ENCODE assay signal across 35 mouse cellular contexts in the genomic region with DNA sequence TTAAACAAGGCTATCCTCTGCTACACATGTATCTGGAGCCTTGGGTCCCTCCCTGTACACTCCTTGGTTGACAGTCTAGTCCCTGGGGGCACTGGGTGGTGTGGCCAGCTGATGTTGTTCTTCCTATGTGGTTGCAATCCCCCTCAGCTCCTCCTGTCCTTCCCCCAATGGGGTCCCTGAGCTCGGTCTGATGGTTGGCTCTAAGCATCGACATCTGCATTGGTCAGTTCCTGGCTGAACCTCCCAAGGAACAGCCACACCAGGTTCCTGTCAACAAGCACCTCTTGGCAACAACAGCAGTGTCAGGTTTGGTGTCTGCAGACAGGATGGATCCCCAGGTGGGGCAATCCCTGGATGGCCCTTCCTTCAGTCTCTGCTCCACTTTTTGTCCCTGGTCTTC.
"Had no signal": no experiment of that assay in that cellular context is flagged by ENCODE, and none has a peak within 500 bp of the region (broad histone marks: within the 10 kb centered on the region; RNA-seq: fewer than 3 reads in every experiment).

No protein-coding gene starts in this region.

- ATAC-seq: hindbrain, postnatal 0 days; inflammation-experienced regulatory T-cells, adult 6 months; intestine, embryonic 15.5 days; intestine, embryonic 16.5 days; intestine, postnatal 0 days had no signal

- H3K9ac ChIP-seq: heart, embryonic 12.5 days; heart, embryonic 13.5 days; heart, embryonic 15.5 days; hindbrain, embryonic 12.5 days; hindbrain, embryonic 13.5 days; hindbrain, embryonic 14.5 days; hindbrain, embryonic 15.5 days; intestine, embryonic 15.5 days; kidney, embryonic 15.5 days had no signal

- H3K36me3 ChIP-seq: heart, embryonic 10.5 days; heart, embryonic 12.5 days; heart, embryonic 13.5 days; heart, embryonic 15.5 days; hindbrain, embryonic 10.5 days; hindbrain, embryonic 12.5 days; hindbrain, embryonic 13.5 days; hindbrain, embryonic 15.5 days; intestine, embryonic 15.5 days; kidney, embryonic 15.5 days had no signal

- H3K4me2 ChIP-seq: heart, embryonic 11.5 days; heart, embryonic 12.5 days; heart, embryonic 13.5 days; heart, embryonic 15.5 days; hindbrain, embryonic 12.5 days; hindbrain, embryonic 13.5 days; hindbrain, embryonic 14.5 days; hindbrain, embryonic 15.5 days; intestine, embryonic 15.5 days; kidney, embryonic 15.5 days had no signal

- DNase-seq: heart, adult 2 months; heart, postnatal 10 days; heart, postnatal 14 days; heart, postnatal 36 days; heart, postnatal 4 days; kidney, adult 11 months; kidney, adult 18-20 months; kidney, adult 2 months; kidney, adult 8-10 months; kidney, adult 9 months; kidney, postnatal 10 days; kidney, postnatal 14 days; kidney, postnatal 25 days; kidney, postnatal 36 days; kidney, postnatal 4 days; layer of hippocampus, adult 9-11 months; layer of hippocampus, postnatal 36 days had no signal

- H3K4me1 ChIP-seq: heart, embryonic 10.5 days; heart, embryonic 13.5 days; heart, embryonic 15.5 days; intestine, embryonic 15.5 days; kidney, embryonic 15.5 days had no signal

- H3K27ac ChIP-seq: heart, adult 2 months; heart, embryonic 10.5 days; heart, embryonic 13.5 days; heart, embryonic 15.5 days; hindbrain, embryonic 10.5 days; hindbrain, embryonic 12.5 days; hindbrain, embryonic 13.5 days; hindbrain, embryonic 14.5 days; hindbrain, embryonic 15.5 days; hindbrain, postnatal 0 days; intestine, embryonic 15.5 days; kidney, embryonic 15.5 days; kidney, postnatal 0 days; layer of hippocampus, adult 2 months had no signal

- H3K27me3 ChIP-seq: heart, embryonic 12.5 days; heart, embryonic 13.5 days; heart, embryonic 15.5 days; hindbrain, embryonic 12.5 days; hindbrain, embryonic 13.5 days; hindbrain, embryonic 15.5 days; intestine, embryonic 15.5 days; kidney, embryonic 15.5 days had no signal

- H3K9me3 ChIP-seq: heart, embryonic 10.5 days; heart, embryonic 12.5 days; heart, embryonic 13.5 days; heart, embryonic 15.5 days; hindbrain, embryonic 10.5 days; hindbrain, embryonic 12.5 days; hindbrain, embryonic 13.5 days; hindbrain, embryonic 15.5 days; intestine, embryonic 15.5 days; kidney, embryonic 15.5 days had no signal

- H3K4me3 ChIP-seq: heart, adult 2 months; heart, embryonic 10.5 days; heart, embryonic 12.5 days; heart, embryonic 13.5 days; heart, embryonic 15.5 days; hindbrain, embryonic 10.5 days; hindbrain, embryonic 12.5 days; hindbrain, embryonic 13.5 days; hindbrain, embryonic 15.5 days; intestine, embryonic 15.5 days; kidney, embryonic 15.5 days; layer of hippocampus, adult 2 months had no signal
